Mouse (Mus musculus) small intestine, adult 2 months (tissue): ENCODE results near the gene Dennd4c.

ENCODE experiments used
- CTCF ChIP-seq: fragments of 200-500 bp; IDR thresholded peaks from 2 replicates; pipeline ENCODE4 v1.5.1; 2012; ENCODE audit warnings: low read depth, mild to moderate bottlenecking, control low read depth, inconsistent platforms, low read length, moderate library complexity, mixed read lengths; ENCODE audit not compliant: insufficient replicate concordance, insufficient read length; ENCODE audit errors: extremely low read depth
- POLR2A ChIP-seq: fragments of 200-500 bp; IDR thresholded peaks from 2 replicates; pipeline ENCODE4 v1.6.1; 2012; ENCODE audit warnings: low read depth, mild to moderate bottlenecking, control low read depth, inconsistent platforms, low read length, moderate library complexity

DNA sequence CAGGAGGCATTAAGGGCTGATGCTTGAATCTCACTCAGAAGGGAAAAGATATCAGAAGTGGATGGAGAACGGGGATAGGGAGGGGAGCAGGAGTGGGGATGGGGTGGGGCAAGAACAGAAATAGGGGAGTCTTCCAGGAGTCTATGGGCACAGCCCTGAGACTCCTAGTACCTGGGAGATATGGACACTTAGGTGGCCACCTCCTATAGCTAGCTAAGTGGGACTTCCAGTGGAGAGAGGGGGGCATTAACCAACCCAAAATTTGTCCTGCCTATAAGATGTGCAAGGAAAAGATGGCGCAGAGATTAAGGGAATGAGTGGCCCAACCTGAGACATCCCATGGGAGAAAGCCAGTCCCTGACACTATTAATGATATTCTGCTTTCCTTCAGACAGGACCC, 103.0 kb downstream of the Dennd4c start:
- TF ChIP-seq CTCF (no peak), POLR2A (no peak)
